Comparison of ENCODE assay signal across 25 mouse cellular contexts in the genomic region with DNA sequence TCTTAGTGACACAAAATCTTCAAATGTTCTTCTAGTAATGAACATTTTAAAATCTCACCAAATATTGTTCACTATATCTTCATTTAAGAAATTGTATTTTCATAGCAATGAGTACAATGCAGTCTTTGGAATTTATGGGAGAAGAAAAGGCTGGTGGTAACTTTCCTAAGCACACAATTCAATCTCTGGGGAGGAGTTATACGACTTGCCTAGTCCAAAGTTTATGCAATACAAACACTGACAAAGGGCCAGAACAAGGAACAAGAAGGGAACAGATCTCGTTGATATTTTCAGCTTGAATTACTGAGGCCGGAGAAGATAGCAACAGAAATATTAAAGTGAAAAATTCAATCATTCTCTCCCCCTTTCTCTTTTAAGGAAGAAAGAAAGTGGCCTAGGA.
"Had no signal": no experiment of that assay in that cellular context is flagged by ENCODE, and none has a peak within 500 bp of the region (broad histone marks: within the 10 kb centered on the region; RNA-seq: fewer than 3 reads in every experiment).

No protein-coding gene starts in this region.

- H3K36me3 ChIP-seq: heart, embryonic 13.5 days; heart, embryonic 15.5 days; hindbrain, embryonic 13.5 days; hindbrain, embryonic 15.5 days; limb, embryonic 13.5 days; limb, embryonic 15.5 days; liver, embryonic 12.5 days had no signal

- H3K27me3 ChIP-seq: heart, embryonic 13.5 days; heart, embryonic 15.5 days; hindbrain, embryonic 13.5 days; hindbrain, embryonic 15.5 days; limb, embryonic 13.5 days; limb, embryonic 15.5 days; liver, embryonic 12.5 days had no signal

- ATAC-seq: hindbrain, postnatal 0 days; liver, embryonic 12.5 days had no signal

- H3K4me1 ChIP-seq: heart, embryonic 13.5 days; heart, embryonic 15.5 days; hindbrain, embryonic 13.5 days; hindbrain, embryonic 15.5 days; limb, embryonic 13.5 days; limb, embryonic 15.5 days; liver, embryonic 12.5 days had no signal

- H3K4me2 ChIP-seq: heart, embryonic 11.5 days; heart, embryonic 13.5 days; heart, embryonic 15.5 days; hindbrain, embryonic 13.5 days; hindbrain, embryonic 15.5 days; limb, embryonic 13.5 days; limb, embryonic 15.5 days; liver, embryonic 12.5 days had no signal

- H3K9me3 ChIP-seq: heart, embryonic 13.5 days; hindbrain, embryonic 15.5 days; limb, embryonic 15.5 days; liver, embryonic 12.5 days had no signal

- H3K27ac ChIP-seq: gastrocnemius, adult 2 months; heart, adult 2 months; heart, embryonic 13.5 days; heart, embryonic 15.5 days; hindbrain, embryonic 13.5 days; hindbrain, embryonic 15.5 days; hindbrain, postnatal 0 days; layer of hippocampus, adult 2 months; left cerebral cortex, adult 2 months; limb, embryonic 13.5 days; limb, embryonic 15.5 days; liver, embryonic 12.5 days; liver, embryonic 14.5 days had no signal

- DNase-seq: gastrocnemius, adult 2 months; gastrocnemius, postnatal 14 days; gastrocnemius, postnatal 36 days; heart, adult 11 months; heart, adult 2 months; heart, postnatal 14 days; heart, postnatal 36 days; kidney, adult 18-20 months; kidney, adult 8-10 months; kidney, postnatal 10 days; kidney, postnatal 25 days; kidney, postnatal 4 days; left cerebral cortex, postnatal 4 days had no signal

- H3K9ac ChIP-seq: heart, embryonic 13.5 days; heart, embryonic 15.5 days; hindbrain, embryonic 13.5 days; hindbrain, embryonic 15.5 days; limb, embryonic 13.5 days; limb, embryonic 15.5 days; liver, embryonic 12.5 days; liver, embryonic 14.5 days had no signal

- H3K4me3 ChIP-seq: gastrocnemius, adult 2 months; heart, adult 2 months; heart, embryonic 13.5 days; heart, embryonic 15.5 days; hindbrain, embryonic 13.5 days; hindbrain, embryonic 15.5 days; layer of hippocampus, adult 2 months; left cerebral cortex, adult 2 months; limb, embryonic 13.5 days; limb, embryonic 15.5 days; liver, embryonic 12.5 days had no signal
